Mouse (Mus musculus): Measurements from ENCODE around the gene Mast4.

- no peak for TF ChIP-seq CTCF (IDR thresholded peaks at IDR 0.05)
- no peak for TF ChIP-seq POLR2A (IDR thresholded peaks at IDR 0.05; ENCODE audit: insufficient read depth, low read depth, low read length)
- TF ChIP-seq EP300 (IDR thresholded peaks at IDR 0.05; ENCODE audit: insufficient read depth, low read depth, low read length) = no peak
These were observed 10.5 kb upstream of the Mast4 start for GRCm38 (mm10) chr13:103344749-103345148.

Data from heart, adult 2 months (tissue).